Mouse (Mus musculus) erythroblast, embryonic 14.5 days (primary cell): ENCODE data around the gene Gm11634. TPM values are rescaled to one million over a fixed set of nuclear protein-coding genes. Genes with fewer than 3 reads are reported as not detected.
A peak's percentile ranks its signal among the peaks of the same experiment; 100 is the strongest.

Source experiments
- H3K27me3 ChIP-seq: 2 replicates; pipeline ENCODE4 v1.6.1; 2012; ENCODE audit warnings: inconsistent platforms; ENCODE audit not compliant: control insufficient read depth
- H3K36me3 ChIP-seq: 2 replicates; pipeline ENCODE4 v1.6.1; 2012; ENCODE audit warnings: mild to moderate bottlenecking, inconsistent platforms; ENCODE audit not compliant: control insufficient read depth
- H3K4me1 ChIP-seq: 2 replicates; pipeline ENCODE4 v1.6.1; 2012; ENCODE audit warnings: inconsistent platforms; ENCODE audit not compliant: control insufficient read depth
- H3K4me3 ChIP-seq: replicated peaks from 2 replicates; pipeline ENCODE3; 2012; ENCODE audit warnings: moderate library complexity, mild to moderate bottlenecking, inconsistent platforms
- H3K9me3 ChIP-seq: 2 replicates; pipeline ENCODE4 v1.6.1; 2012; ENCODE audit warnings: low read length, inconsistent platforms, mixed read lengths; ENCODE audit not compliant: control insufficient read depth
- GATA1 ChIP-seq: IDR thresholded peaks from 2 replicates; pipeline ENCODE4 v1.6.1; 2012; ENCODE audit warnings: low read length, inconsistent platforms, mixed read lengths
- TAL1 ChIP-seq: IDR thresholded peaks from 3 replicates; pipeline ENCODE4 v1.6.1; 2012; ENCODE audit warnings: low read length, inconsistent platforms, mixed read lengths
- polyA plus RNA-seq: library from polyadenylated mRNA; stranded (reverse); fragments of >175 nt; gene quantifications from 2 replicates; pipeline ENCODE4 v1.2.3, GENCODE M21; 2012

Gene Gm11634
- polyA plus RNA-seq, 1 experiment, result not detected

- Histone ChIP-seq H3K36me3 (peaks cover 65% of the 10 kb centered on the region), H3K9me3 (no peaks in the 10 kb centered on the region), H3K27me3 (no peaks in the 10 kb centered on the region), H3K4me1 (peaks cover 18% of the 10 kb centered on the region), H3K4me3 (no peak overlapping the region)
- TF ChIP-seq GATA1 (no peak), TAL1 (no peak)
Observed at GRCm38 (mm10) chr11:101581081-101581764, 17.8 kb downstream of the Gm11634 start.

- Histone ChIP-seq H3K27me3 (no peaks in the 10 kb centered on the region), H3K4me3 (no peak overlapping the region), H3K36me3 (peaks cover 99% of the 10 kb centered on the region), H3K4me1 (peaks cover under 1% of the 10 kb centered on the region; the same call in 1 of the 2 replicates), H3K9me3 (no peaks in the 10 kb centered on the region)
- TF ChIP-seq TAL1 (no peak), GATA1 (no peak)
Observed at GRCm38 (mm10) chr11:101576116-101576515, 22.9 kb downstream of the Gm11634 start.

GRCm38 (mm10) chr11:101568421-101568820 is 30.6 kb downstream of the Gm11634 start:
- no peak for TF ChIP-seq TAL1
- TF ChIP-seq GATA1, result no peak
- Histone ChIP-seq H3K36me3 (peaks cover 97% of the 10 kb centered on the region), H3K9me3 (no peaks in the 10 kb centered on the region), H3K4me1 (no peaks in the 10 kb centered on the region), H3K27me3 (no peaks in the 10 kb centered on the region), H3K4me3 (no peak overlapping the region)

GRCm38 (mm10) chr11:101562391-101562790 is 36.7 kb downstream of the Gm11634 start:
- TF ChIP-seq TAL1 (no peak), GATA1 (no peak)
- H3K9me3 ChIP-seq, result no peaks in the 10 kb centered on the region
- no peak overlapping the region for H3K4me3 ChIP-seq
- peaks cover 96% of the 10 kb centered on the region for H3K36me3 ChIP-seq
- no peaks in the 10 kb centered on the region; the same call in none of the 2 replicates for H3K4me1 ChIP-seq
- H3K27me3 ChIP-seq, result no peaks in the 10 kb centered on the region

GRCm38 (mm10) chr11:101556954-101557353 is 42.1 kb downstream of the Gm11634 start:
- Histone ChIP-seq H3K27me3 (no peaks in the 10 kb centered on the region), H3K9me3 (no peaks in the 10 kb centered on the region), H3K36me3 (peaks cover 76% of the 10 kb centered on the region), H3K4me1 (peaks cover 25% of the 10 kb centered on the region), H3K4me3 (no peak overlapping the region)
- TF ChIP-seq TAL1 (no peak), GATA1 (no peak)

- Histone ChIP-seq H3K4me1 (peaks cover 25% of the 10 kb centered on the region), H3K4me3 (no peak overlapping the region), H3K36me3 (peaks cover 72% of the 10 kb centered on the region), H3K27me3 (no peaks in the 10 kb centered on the region), H3K9me3 (no peaks in the 10 kb centered on the region)
- TF ChIP-seq GATA1 (no peak), TAL1 (no peak)
Observed at GRCm38 (mm10) chr11:101556541-101556940, 42.5 kb downstream of the Gm11634 start.

GRCm38 (mm10) chr11:101553354-101553930 is 45.6 kb downstream of the Gm11634 start:
- TF ChIP-seq TAL1 (no peak), GATA1 (no peak)
- Histone ChIP-seq H3K27me3 (no peaks in the 10 kb centered on the region), H3K9me3 (no peaks in the 10 kb centered on the region), H3K36me3 (peaks cover 63% of the 10 kb centered on the region), H3K4me1 (peaks cover 47% of the 10 kb centered on the region), H3K4me3 (peak overlapping the region; percentile 73)

- peaks cover 63% of the 10 kb centered on the region for H3K36me3 ChIP-seq
- no peaks in the 10 kb centered on the region for H3K27me3 ChIP-seq
- TF ChIP-seq GATA1 (no peak), TAL1 (no peak)
- no peaks in the 10 kb centered on the region for H3K9me3 ChIP-seq
- peak overlapping the region; percentile 73 for H3K4me3 ChIP-seq
- peaks cover 47% of the 10 kb centered on the region for H3K4me1 ChIP-seq
Observed at GRCm38 (mm10) chr11:101552476-101553300, 46.4 kb downstream of the Gm11634 start.
